In genomic region chr17:50419966-50420365, GRCm38 (mm10) we compare ENCODE assay signal across 9 mouse cellular contexts.
DNase-seq lines count a peak whose midpoint lies in the region; ATAC-seq lines count a peak whose summit lies in the region.
"Had no signal": no experiment of that assay in that cellular context is flagged by ENCODE, and none has a peak within 500 bp of the region (broad histone marks: within the 10 kb centered on the region; RNA-seq: fewer than 3 reads in every experiment).

No protein-coding gene starts in this region.

- no peaks in the 10 kb centered on the region for H3K27me3 ChIP-seq in forebrain, embryonic 15.5 days
- H3K27me3 ChIP-seq: neural tube, embryonic 12.5 days had no signal

- ATAC-seq in forebrain, embryonic 15.5 days (replicated peaks) = peak; percentile 73

- no peak overlapping the region for H3K27ac ChIP-seq in forebrain, embryonic 15.5 days (replicated peaks)
- H3K27ac ChIP-seq: neural tube, embryonic 12.5 days had no signal

- no peaks in the 10 kb centered on the region for H3K36me3 ChIP-seq in forebrain, embryonic 15.5 days
- H3K36me3 ChIP-seq: neural tube, embryonic 12.5 days had no signal

- WGBS in forebrain, embryonic 15.5 days = 83% methylated on average over 10 of the region's 12 CpGs

- H3K9me3 ChIP-seq in forebrain, embryonic 15.5 days = no peaks in the 10 kb centered on the region

- no peak overlapping the region for H3K9ac ChIP-seq in forebrain, embryonic 15.5 days (replicated peaks)
- H3K9ac ChIP-seq: neural tube, embryonic 12.5 days had no signal

- H3K4me2 ChIP-seq in forebrain, embryonic 15.5 days (replicated peaks) = no peak overlapping the region
- H3K4me2 ChIP-seq: neural tube, embryonic 12.5 days had no signal

- DNase-seq in kidney, postnatal 10 days = peak; percentile 35
- no peak for DNase-seq in kidney, adult 18-20 months
- DNase-seq in brain, adult 2 months (ENCODE audit: low read depth, low spot score) = peak; percentile 66
- peak; percentile 15 for DNase-seq in lung, postnatal 14 days
- DNase-seq in ovary, postnatal 36 days (ENCODE audit: low spot score) = no peak
- DNase-seq in adrenal gland, postnatal 4 days (ENCODE audit: low spot score in 2 of 2) = no peak
- DNase-seq in T-cell, adult 2 months (ENCODE audit: low spot score) = no peak

- no peaks in the 10 kb centered on the region for H3K4me1 ChIP-seq in forebrain, embryonic 15.5 days
- H3K4me1 ChIP-seq: neural tube, embryonic 12.5 days had no signal

- H3K4me3 ChIP-seq in forebrain, embryonic 15.5 days = no peak overlapping the region
- H3K4me3 ChIP-seq: neural tube, embryonic 12.5 days had no signal

Comparison
In these comparisons a context has a peak if more than half of its experiments do, and no peak if none do; other contexts are left out.
1. DNase-seq: peak in kidney, postnatal 10 days (single experiment), brain, adult 2 months (single experiment) and lung, postnatal 14 days (single experiment); none in kidney, adult 18-20 months (single experiment), ovary, postnatal 36 days (single experiment), adrenal gland, postnatal 4 days (0 of 2) and T-cell, adult 2 months (single experiment).